Mouse (Mus musculus) hindbrain, embryonic 11.5 days (tissue): Measurements from ENCODE around the gene Gca. TPM values are rescaled to one million over a fixed set of nuclear protein-coding genes. Genes with fewer than 3 reads are reported as not detected.

Experiments used
- ATAC-seq: fragments of 200-750 bp; cut with Nextera tagmentation; 2 replicates; pipeline ENCODE4 v1.8.0; 2017; ENCODE audit warnings: mild to moderate bottlenecking, moderate TSS enrichment, moderate library complexity; ENCODE audit not compliant: low FRiP score
- DNase-seq: peaks from one replicate; pipeline ENCODE4 v3.0.0-alpha.2; 2015; ENCODE audit warnings: low spot score
- H3K27ac ChIP-seq: fragments of 300-500 bp; sonication (generic); 2 replicates; pipeline ENCODE4 v1.5.1; 2014; ENCODE audit warnings: mild to moderate bottlenecking, low read depth, low read length
- H3K27me3 ChIP-seq: fragments of 300-500 bp; sonication (generic); 2 replicates; pipeline ENCODE4 v1.6.1; 2014; ENCODE audit warnings: mild to moderate bottlenecking, low read length, moderate library complexity, mixed read lengths; ENCODE audit not compliant: control insufficient read depth, insufficient read depth
- H3K36me3 ChIP-seq: fragments of 300-500 bp; sonication (generic); 2 replicates; pipeline ENCODE4 v1.6.1; 2014; ENCODE audit warnings: mild to moderate bottlenecking, low read length, moderate library complexity, mixed read lengths; ENCODE audit not compliant: control insufficient read depth, insufficient read depth
- H3K4me1 ChIP-seq: fragments of 300-500 bp; sonication (generic); replicated peaks from 2 replicates; pipeline ENCODE4 v1.6.1; 2014; ENCODE audit warnings: low read length, mixed read lengths; ENCODE audit not compliant: control insufficient read depth, insufficient read depth
- H3K4me2 ChIP-seq: fragments of 300-500 bp; sonication (generic); replicated peaks from 2 replicates; pipeline ENCODE4 v1.6.1; 2014; ENCODE audit warnings: mild to moderate bottlenecking, low read depth, low read length
- H3K4me3 ChIP-seq: fragments of 300-500 bp; sonication (generic); 2 replicates; pipeline ENCODE4 v1.5.1; 2014; ENCODE audit warnings: low read depth, low read length
- H3K9ac ChIP-seq: fragments of 300-500 bp; sonication (generic); 2 replicates; pipeline ENCODE4 v1.6.1; 2014; ENCODE audit warnings: low read depth, low read length
- H3K9me3 ChIP-seq: fragments of 300-500 bp; sonication (generic); 2 replicates; pipeline ENCODE4 v1.6.1; 2016; ENCODE audit warnings: low read length; ENCODE audit not compliant: control insufficient read depth
- WGBS: fragments of 180-500 bp; shearing (Covaris S2); extraction: QIAGEN DNeasy Blood & Tissue Kit; methylation state at CpG from one replicate; pipeline ENCODE4 v1.1.7; 2014; 5-methylcytosine and 5-hydroxymethylcytosine counted together
- polyA plus RNA-seq: library from polyadenylated mRNA; unstranded; fragments of >200 nt; fragmentation: Nextera tagmentation; extraction: Ambion mirVana; gene quantifications from 2 replicates; pipeline ENCODE4 v1.2.1, GENCODE M21; 2014

The Gca gene
- polyA plus RNA-seq, 1 experiment from 2014 or later, result 2.2 TPM

DNA sequence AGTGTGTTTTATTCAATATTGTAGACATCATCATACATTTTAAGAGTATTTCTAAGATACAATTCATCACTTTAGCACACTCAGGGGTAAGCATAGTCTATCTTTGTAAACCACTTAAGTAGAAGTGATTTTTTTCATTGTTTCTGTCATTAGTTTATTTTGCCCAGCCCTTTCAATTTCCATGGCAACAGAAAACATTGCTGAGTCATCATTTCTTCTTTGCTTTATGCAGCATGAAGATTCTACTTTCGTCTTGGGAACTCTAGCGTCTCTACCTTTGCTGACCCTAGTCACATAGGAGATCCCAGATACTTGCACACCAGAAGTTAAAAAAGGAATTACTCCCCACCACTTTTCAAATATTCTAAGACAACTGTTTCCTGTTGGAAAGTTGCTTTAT lies 63.6 kb downstream of the Gca start:
- DNase-seq (no peak), ATAC-seq (no peak)
- no peaks in the 10 kb centered on the region for H3K4me1 ChIP-seq
- H3K9me3 ChIP-seq, result no peaks in the 10 kb centered on the region
- no peak overlapping the region for H3K9ac ChIP-seq
- no peak overlapping the region for H3K27ac ChIP-seq
- H3K36me3 ChIP-seq, result no peaks in the 10 kb centered on the region
- 89% methylated on average over 2 of the region's 2 CpGs for WGBS
- H3K4me2 ChIP-seq, result no peak overlapping the region
- no peaks in the 10 kb centered on the region for H3K27me3 ChIP-seq
- H3K4me3 ChIP-seq, result no peak overlapping the region

DNA sequence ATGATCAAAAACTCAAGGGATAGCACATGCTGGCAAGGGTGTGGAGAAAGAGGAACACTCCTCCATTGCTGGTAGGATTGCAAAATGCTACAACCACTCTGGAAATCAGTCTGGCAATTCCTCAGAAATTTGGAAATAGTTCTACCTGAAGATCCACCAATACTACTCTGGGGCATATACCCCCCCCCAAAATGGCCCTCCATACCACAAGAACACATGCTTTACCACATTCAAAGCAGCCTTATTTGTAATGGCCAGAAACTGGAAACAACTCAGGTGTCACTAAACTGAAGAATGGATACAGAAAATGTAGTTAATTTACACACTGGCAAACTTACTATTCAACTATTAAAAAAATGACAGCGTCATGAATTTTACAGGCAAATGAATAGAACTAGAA lies 66.6 kb downstream of the Gca start:
- no peak for ATAC-seq
- no peak overlapping the region for H3K27ac ChIP-seq
- H3K27me3 ChIP-seq, result no peaks in the 10 kb centered on the region
- H3K9ac ChIP-seq, result no peak overlapping the region
- 78% methylated on average over 1 of the region's 1 CpGs for WGBS
- no peaks in the 10 kb centered on the region for H3K4me1 ChIP-seq
- H3K9me3 ChIP-seq, result no peaks in the 10 kb centered on the region
- no peak overlapping the region for H3K4me3 ChIP-seq
- DNase-seq, result no peak
- no peaks in the 10 kb centered on the region for H3K36me3 ChIP-seq
- no peak overlapping the region for H3K4me2 ChIP-seq

GRCm38 (mm10) chr2:62743098-62743497 lies 79.0 kb downstream of the Gca start:
- WGBS, result 72% methylated on average over 2 of the region's 2 CpGs
- H3K9me3 ChIP-seq, result no peaks in the 10 kb centered on the region
- no peak overlapping the region for H3K27ac ChIP-seq
- no peak overlapping the region for H3K4me2 ChIP-seq
- ATAC-seq (no peak), DNase-seq (no peak)
- H3K36me3 ChIP-seq, result no peaks in the 10 kb centered on the region
- no peaks in the 10 kb centered on the region for H3K4me1 ChIP-seq
- H3K4me3 ChIP-seq, result no peak overlapping the region
- no peaks in the 10 kb centered on the region for H3K27me3 ChIP-seq
- no peak overlapping the region for H3K9ac ChIP-seq

Other genes starting within 250 kb of the Gca start
- 0.22 TPM in 1 of 2 replicates, not detected in the other for gene Gcg, start 180.6 kb upstream of the Gca start, polyA plus RNA-seq
- 4.7 and 7.1 TPM in 2 replicates for gene Fap, start 90.2 kb upstream of the Gca start, polyA plus RNA-seq
- 1.2 and 1.9 TPM in 2 replicates for gene Ifih1, start 18.0 kb upstream of the Gca start, polyA plus RNA-seq